Mouse (Mus musculus) inflammation-experienced regulatory T-cells, adult 16 weeks (primary cell): ENCODE measurements around the gene Slc25a51. TPM values are rescaled to one million over a fixed set of nuclear protein-coding genes. Genes with fewer than 3 reads are reported as not detected.

Experiments
- polyA plus RNA-seq: library from polyadenylated mRNA; unstranded; fragments of 100-300 nt; shearing (Covaris generic); gene quantifications from one replicate; pipeline ENCODE4 v1.2.1, GENCODE M21; 2017

The Slc25a51 gene
- 29.9 TPM for polyA plus RNA-seq

GRCm38 (mm10) chr4:45408427-45409132 lies at the start of gene Slc25a51:
TSS of gene Slc25a51 (minus strand) at chr4:45408766.

Other genes starting within 250 kb of the Slc25a51 start
- gene Frmpd1, start 223.9 kb downstream of the Slc25a51 start, polyA plus RNA-seq: not detected
- gene Trmt10b, start 111.6 kb downstream of the Slc25a51 start, polyA plus RNA-seq: 22.8 TPM
- gene Dcaf10, start 66.7 kb downstream of the Slc25a51 start, polyA plus RNA-seq: 2.9 TPM
- 117 TPM for gene Exosc3, start 66.0 kb downstream of the Slc25a51 start, polyA plus RNA-seq
- gene Shb, start 123.7 kb upstream of the Slc25a51 start, polyA plus RNA-seq: not detected